Mouse (Mus musculus) right cerebral cortex, adult 2 months (tissue): ENCODE results near the gene Syt6.

Source experiments
- DNase-seq, 2 experiments: peaks; one replicate each; pipeline ENCODE4 v3.0.0; 2021 to 2022; ENCODE audit warnings: low spot score in 2 of 2

The Syt6 gene

GRCm38 (mm10) chr3:103575156-103575892, at the start of gene Syt6:
Syt6 (plus strand) TSS chr3:103575231.
- no peak for DNase-seq

GRCm38 (mm10) chr3:103526201-103526704, 48.8 kb upstream of the Syt6 start:
- no peak for DNase-seq

- DNase-seq = no peak
Observed at GRCm38 (mm10) chr3:103526864-103527263, 48.2 kb upstream of the Syt6 start.

GRCm38 (mm10) chr3:103534036-103534435, 41.0 kb upstream of the Syt6 start:
- no peak for DNase-seq

- DNase-seq = no peak
Observed at GRCm38 (mm10) chr3:103535207-103535606, 39.8 kb upstream of the Syt6 start.

- peak in 1 of 2 experiments; percentile 15 for DNase-seq
Observed at GRCm38 (mm10) chr3:103539148-103539547, 35.9 kb upstream of the Syt6 start.

- no peak for DNase-seq
Observed at GRCm38 (mm10) chr3:103546166-103546565, 28.9 kb upstream of the Syt6 start.

GRCm38 (mm10) chr3:103546626-103547025, 28.4 kb upstream of the Syt6 start:
- no peak for DNase-seq

GRCm38 (mm10) chr3:103550236-103550635, 24.8 kb upstream of the Syt6 start:
- DNase-seq = no peak

- no peak for DNase-seq
Observed at GRCm38 (mm10) chr3:103567226-103567625, 7.8 kb upstream of the Syt6 start.

GRCm38 (mm10) chr3:103572526-103572925, 2.5 kb upstream of the Syt6 start:
- no peak for DNase-seq

GRCm38 (mm10) chr3:103573106-103573790, 1.8 kb upstream of the Syt6 start:
- DNase-seq = no peak

- DNase-seq = no peak
Observed at GRCm38 (mm10) chr3:103573791-103574166, 1.3 kb upstream of the Syt6 start.

- peak in 1 of 2 experiments; percentile 25 for DNase-seq
Observed at GRCm38 (mm10) chr3:103574566-103575155, 370 bp upstream of the Syt6 start.

GRCm38 (mm10) chr3:103575893-103576641, 1.0 kb downstream of the Syt6 start:
- no peak for DNase-seq

GRCm38 (mm10) chr3:103587136-103587535, 12.1 kb downstream of the Syt6 start:
- no peak for DNase-seq

GRCm38 (mm10) chr3:103587672-103588071, 12.6 kb downstream of the Syt6 start:
- no peak for DNase-seq

- DNase-seq = no peak
Observed at GRCm38 (mm10) chr3:103589636-103590035, 14.6 kb downstream of the Syt6 start.

- DNase-seq = no peak
Observed at GRCm38 (mm10) chr3:103592636-103593035, 17.6 kb downstream of the Syt6 start.

- no peak for DNase-seq
Observed at GRCm38 (mm10) chr3:103593631-103594030, 18.6 kb downstream of the Syt6 start.

- DNase-seq = no peak
Observed at GRCm38 (mm10) chr3:103595271-103595810, 20.3 kb downstream of the Syt6 start.

- no peak for DNase-seq
Observed at GRCm38 (mm10) chr3:103597586-103597985, 22.6 kb downstream of the Syt6 start.
